Mouse (Mus musculus): ENCODE measurements around the gene Raet1e. TPM values are rescaled to one million over a fixed set of nuclear protein-coding genes. Genes with fewer than 3 reads are reported as not detected.

Gene Raet1e
- total RNA-seq, 2 experiments from 2014 or later: 1.3 to 3.7 TPM

GRCm38 (mm10) chr10:22272914-22273683, 114.7 kb downstream of the Raet1e start:
- ATAC-seq (ENCODE audit: poor library complexity, severe bottlenecking): peak; percentile 78

GRCm38 (mm10) chr10:22273684-22274305, 115.4 kb downstream of the Raet1e start:
- 0 out of 2 replicates have a peak, but pooled peaks have one; percentile 8 for ATAC-seq (ENCODE audit: poor library complexity, severe bottlenecking)

- no peak for ATAC-seq (ENCODE audit: poor library complexity, severe bottlenecking)
Observed at GRCm38 (mm10) chr10:22274445-22275057, 116.2 kb downstream of the Raet1e start.

GRCm38 (mm10) chr10:22278468-22278867, 120.1 kb downstream of the Raet1e start:
- peak; percentile 55 for ATAC-seq (ENCODE audit: poor library complexity, severe bottlenecking)

- ATAC-seq (ENCODE audit: poor library complexity, severe bottlenecking): peak; percentile 69
Observed at GRCm38 (mm10) chr10:22282816-22283215, 124.4 kb downstream of the Raet1e start.

- ATAC-seq (ENCODE audit: poor library complexity, severe bottlenecking): no peak
Observed at GRCm38 (mm10) chr10:22295676-22296075, 137.3 kb downstream of the Raet1e start.

- ATAC-seq (ENCODE audit: poor library complexity, severe bottlenecking): no peak
Observed at GRCm38 (mm10) chr10:22297033-22297762, 138.8 kb downstream of the Raet1e start.

- no peak for ATAC-seq (ENCODE audit: poor library complexity, severe bottlenecking)
Observed at GRCm38 (mm10) chr10:22297766-22298461, 139.5 kb downstream of the Raet1e start.

- ATAC-seq (ENCODE audit: poor library complexity, severe bottlenecking): peak; percentile 28
Observed at GRCm38 (mm10) chr10:22299324-22299723, 141.0 kb downstream of the Raet1e start.

GRCm38 (mm10) chr10:22301641-22302040, 143.3 kb downstream of the Raet1e start:
- peak; percentile 51 for ATAC-seq (ENCODE audit: poor library complexity, severe bottlenecking)

- peak; percentile 69 for ATAC-seq (ENCODE audit: poor library complexity, severe bottlenecking)
Observed at GRCm38 (mm10) chr10:22302344-22303057, 144.1 kb downstream of the Raet1e start.

- ATAC-seq (ENCODE audit: poor library complexity, severe bottlenecking): no peak
Observed at GRCm38 (mm10) chr10:22303736-22304135, 145.4 kb downstream of the Raet1e start.

- ATAC-seq (ENCODE audit: poor library complexity, severe bottlenecking): no peak
Observed at GRCm38 (mm10) chr10:22305801-22306200, 147.4 kb downstream of the Raet1e start.

GRCm38 (mm10) chr10:22306452-22306851, 148.1 kb downstream of the Raet1e start:
- ATAC-seq (ENCODE audit: poor library complexity, severe bottlenecking): peak; percentile 83

GRCm38 (mm10) chr10:22308221-22308620, 149.9 kb downstream of the Raet1e start:
- 0 out of 2 replicates have a peak, but pooled peaks have one; percentile 26 for ATAC-seq (ENCODE audit: poor library complexity, severe bottlenecking)

- ATAC-seq (ENCODE audit: poor library complexity, severe bottlenecking): no peak
Observed at GRCm38 (mm10) chr10:22322858-22323257, 164.5 kb downstream of the Raet1e start.

- 0 out of 2 replicates have a peak, but pooled peaks have one; percentile 21 for ATAC-seq (ENCODE audit: poor library complexity, severe bottlenecking)
Observed at GRCm38 (mm10) chr10:22345721-22346120, 187.4 kb downstream of the Raet1e start.

- ATAC-seq (ENCODE audit: poor library complexity, severe bottlenecking): peak; percentile 90
Observed at GRCm38 (mm10) chr10:22353548-22354195, 195.3 kb downstream of the Raet1e start.

- peak; percentile 79 for ATAC-seq (ENCODE audit: poor library complexity, severe bottlenecking)
Observed at GRCm38 (mm10) chr10:22354196-22354574, 195.8 kb downstream of the Raet1e start.

All from megakaryocyte, adult 5-6 weeks (primary cell).